Mouse (Mus musculus) ES-E14 (cell line): ENCODE data around the gene Gm11627.

Experiments
- HCFC1 ChIP-seq: IDR thresholded peaks from 2 replicates; pipeline ENCODE4 v1.6.1; 2012; ENCODE audit warnings: low read length, inconsistent platforms, borderline replicate concordance; ENCODE audit not compliant: insufficient read depth
- ZC3H11A ChIP-seq: IDR thresholded peaks from 2 replicates; pipeline ENCODE4 v1.6.1; 2012; ENCODE audit warnings: low read depth, mild to moderate bottlenecking, inconsistent platforms, low read length, borderline replicate concordance

GRCm38 (mm10) chr11:102580034-102580330 is 721 bp upstream of the Gm11627 start:
- TF ChIP-seq HCFC1 = no peak
- no peak for TF ChIP-seq ZC3H11A
